Mouse (Mus musculus): ENCODE measurements at regions not wholly inside any gene's neighbourhood (a gene's known extent, or its start where the extent isn't known, plus 50 kb on each side); places are given as distances from the start of the nearest gene placed in this dataset.
"Not testable (repeated sequence)": the region's sequence is repeated elsewhere in the genome, so short reads cannot be mapped to it uniquely, and the experiment has no call there.

GRCm38 (mm10) chr3:133664914-133665313 lies 120.0 kb upstream of the Tet2 start:
- no peak for DNase-seq (ENCODE audit: low read depth, low spot score)

GRCm38 (mm10) chr3:133665425-133666317 lies 120.7 kb upstream of the Tet2 start:
- no peak for DNase-seq (ENCODE audit: low read depth, low spot score)

GRCm38 (mm10) chr3:133672742-133673447 lies 128.0 kb upstream of the Tet2 start:
- DNase-seq (ENCODE audit: low read depth, low spot score) = no peak

- DNase-seq (ENCODE audit: low read depth, low spot score) = no peak
These were observed 133.0 kb upstream of the Tet2 start for GRCm38 (mm10) chr3:133677892-133678291.

- DNase-seq (ENCODE audit: low read depth, low spot score) = no peak
These were observed 135.0 kb upstream of the Tet2 start for GRCm38 (mm10) chr3:133679891-133680290.

GRCm38 (mm10) chr3:133680343-133680742 lies 135.4 kb upstream of the Tet2 start:
- no peak for DNase-seq (ENCODE audit: low read depth, low spot score)

- no peak for DNase-seq (ENCODE audit: low read depth, low spot score)
These were observed 135.9 kb upstream of the Tet2 start for GRCm38 (mm10) chr3:133680805-133681204.

- DNase-seq (ENCODE audit: low read depth, low spot score) = no peak
These were observed 139.3 kb upstream of the Tet2 start for GRCm38 (mm10) chr3:133684196-133684743.

GRCm38 (mm10) chr3:133684747-133685146 lies 139.8 kb upstream of the Tet2 start:
- no peak for DNase-seq (ENCODE audit: low read depth, low spot score)

GRCm38 (mm10) chr3:133685393-133685792 lies 140.5 kb upstream of the Tet2 start:
- DNase-seq (ENCODE audit: low read depth, low spot score) = no peak

GRCm38 (mm10) chr3:133694057-133694456 lies 149.1 kb upstream of the Tet2 start:
- DNase-seq (ENCODE audit: low read depth, low spot score) = no peak

GRCm38 (mm10) chr3:133696122-133696521 lies 151.2 kb upstream of the Tet2 start:
- no peak for DNase-seq (ENCODE audit: low read depth, low spot score)

GRCm38 (mm10) chr3:133704849-133705248 lies 159.9 kb upstream of the Tet2 start:
- not testable (repeated sequence) for DNase-seq (ENCODE audit: low read depth, low spot score)

- DNase-seq (ENCODE audit: low read depth, low spot score) = no peak
These were observed 166.6 kb upstream of the Tet2 start for GRCm38 (mm10) chr3:133711518-133711917.

- no peak for DNase-seq (ENCODE audit: low read depth, low spot score)
These were observed 177.8 kb upstream of the Tet2 start for GRCm38 (mm10) chr3:133722550-133723290.

GRCm38 (mm10) chr3:133726831-133727230 lies 181.9 kb upstream of the Tet2 start:
- DNase-seq (ENCODE audit: low read depth, low spot score) = no peak

- no peak for DNase-seq (ENCODE audit: low read depth, low spot score)
These were observed 190.7 kb upstream of the Tet2 start for GRCm38 (mm10) chr3:133735603-133736002.

- DNase-seq (ENCODE audit: low read depth, low spot score) = no peak
These were observed 194.0 kb upstream of the Tet2 start for GRCm38 (mm10) chr3:133738936-133739335.

- no peak for DNase-seq (ENCODE audit: low read depth, low spot score)
These were observed 199.7 kb upstream of the Tet2 start for GRCm38 (mm10) chr3:133744552-133745118.

- DNase-seq (ENCODE audit: low read depth, low spot score) = no peak
These were observed 204.1 kb upstream of the Tet2 start for GRCm38 (mm10) chr3:133748756-133749737.

Measured in R1 (cell line).